Comparison of ENCODE assay signal across 25 mouse cellular contexts in the genomic region with DNA sequence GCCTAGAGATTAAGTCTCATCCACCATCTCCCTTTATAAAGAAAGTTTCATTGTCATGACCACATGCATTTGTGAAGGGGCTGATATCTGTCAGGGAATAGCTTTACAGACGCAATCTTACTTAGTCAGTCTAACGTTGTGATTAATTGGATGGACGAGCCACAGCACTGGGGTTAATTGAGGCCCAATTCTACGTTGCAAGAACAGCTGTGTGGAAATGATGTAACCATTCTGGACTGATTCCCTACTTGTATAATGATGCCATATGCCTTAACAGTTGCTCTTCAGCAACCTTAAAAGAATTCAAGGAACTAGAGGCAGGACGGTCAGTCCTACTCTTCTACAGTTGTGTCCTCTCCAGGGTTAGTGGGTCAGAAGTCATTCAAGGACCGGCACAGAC.
DNase-seq lines count a peak whose midpoint lies in the region; ATAC-seq and TF ChIP-seq lines count a peak whose summit lies in the region.
"Had no signal": no experiment of that assay in that cellular context is flagged by ENCODE, and none has a peak within 500 bp of the region (broad histone marks: within the 10 kb centered on the region; RNA-seq: fewer than 3 reads in every experiment).

No protein-coding gene starts in this region.

- H3K36me3 ChIP-seq in heart, adult 2 months (ENCODE audit: control insufficient read depth, insufficient read depth, low read length), result no peaks in the 10 kb centered on the region
- H3K36me3 ChIP-seq: embryonic facial prominence, embryonic 13.5 days; heart, embryonic 13.5 days; liver, embryonic 12.5 days; midbrain, embryonic 12.5 days; neural tube, embryonic 13.5 days; stomach, embryonic 15.5 days had no signal

- H3K9ac ChIP-seq in heart, adult 2 months (ENCODE audit: low read depth, low read length), result no peak overlapping the region
- H3K9ac ChIP-seq: embryonic facial prominence, embryonic 13.5 days; heart, embryonic 13.5 days; liver, embryonic 12.5 days; liver, postnatal 0 days; midbrain, embryonic 12.5 days; neural tube, embryonic 13.5 days; stomach, embryonic 15.5 days had no signal

- peak; percentile 39 for DNase-seq in heart, adult 8-10 months (ENCODE audit: low spot score)
- no peak for DNase-seq in heart, adult 2 months
- peak; percentile 27 for DNase-seq in lung, postnatal 36 days
- no peak for DNase-seq in lung, postnatal 14 days
- peak; percentile 69 for DNase-seq in brain, embryonic 14.5 days (ENCODE audit: low read depth)
- DNase-seq: adrenal gland, postnatal 10 days; B cell, adult 2 months; cerebellum, adult 11-12 months; cerebellum, adult 9-11 months; gastrocnemius, adult 2 months; kidney, adult 2 months; kidney, postnatal 4 days; left cerebral cortex, postnatal 4 days; liver, postnatal 0 days; right cerebral cortex, postnatal 14 days had no signal

- H3K27ac ChIP-seq in heart, adult 2 months, result no peak overlapping the region
- H3K27ac ChIP-seq: embryonic facial prominence, embryonic 13.5 days; gastrocnemius, adult 2 months; heart, embryonic 13.5 days; liver, embryonic 12.5 days; midbrain, embryonic 12.5 days; neural tube, embryonic 13.5 days; stomach, embryonic 15.5 days had no signal

- ATAC-seq in activated CD4-positive, CD25-positive, alpha-beta regulatory T cell, adult 4 months, result no peak
- ATAC-seq: hindbrain, embryonic 16.5 days; liver, embryonic 12.5 days; liver, postnatal 0 days had no signal

- WGBS in heart, adult 2 months, result 61% methylated on average over 6 of the region's 6 CpGs

- no peak for TF ChIP-seq CTCF in heart, adult 2 months (IDR thresholded peaks at IDR 0.05)
- TF ChIP-seq CTCF in brain, embryonic 14.5 days (IDR thresholded peaks at IDR 0.05; ENCODE audit: borderline replicate concordance, extremely low read depth, insufficient read depth, insufficient read length), result no peak

- TF ChIP-seq EP300 in heart, adult 2 months (IDR thresholded peaks at IDR 0.05; ENCODE audit: insufficient read depth, low read depth, low read length), result no peak

- peaks cover 1% of the 10 kb centered on the region; the same call in 1 of the 2 replicates for H3K4me1 ChIP-seq in heart, adult 2 months (ENCODE audit: control insufficient read depth, insufficient read depth, low read length)
- H3K4me1 ChIP-seq: embryonic facial prominence, embryonic 13.5 days; heart, embryonic 13.5 days; liver, embryonic 12.5 days; megakaryocyte, embryonic 14.5 days; stomach, embryonic 15.5 days had no signal

- H3K4me3 ChIP-seq in heart, adult 2 months, result no peak overlapping the region
- H3K4me3 ChIP-seq: embryonic facial prominence, embryonic 13.5 days; gastrocnemius, adult 2 months; heart, embryonic 13.5 days; liver, embryonic 12.5 days; megakaryocyte, embryonic 14.5 days; midbrain, embryonic 12.5 days; neural tube, embryonic 13.5 days; stomach, embryonic 15.5 days had no signal

- TF ChIP-seq POLR2A in heart, adult 2 months (IDR thresholded peaks at IDR 0.05; ENCODE audit: insufficient read depth, low read depth, low read length), result no peak
- TF ChIP-seq POLR2A in brain, embryonic 14.5 days (IDR thresholded peaks at IDR 0.05; ENCODE audit: borderline replicate concordance, extremely low read depth, insufficient read depth, insufficient read length, poor library complexity, severe bottlenecking), result no peak

- intact Hi-C loops in heart, adult 2 months (cut with DNase I), result no loop called here

- no peaks in the 10 kb centered on the region for H3K27me3 ChIP-seq in heart, adult 2 months (ENCODE audit: control insufficient read depth, insufficient read depth, low read length)
- H3K27me3 ChIP-seq: CH12.LX; embryonic facial prominence, embryonic 13.5 days; heart, embryonic 13.5 days; liver, embryonic 12.5 days; megakaryocyte, embryonic 14.5 days; midbrain, embryonic 12.5 days; neural tube, embryonic 13.5 days; stomach, embryonic 15.5 days had no signal

- H3K79me2 ChIP-seq in heart, adult 2 months (replicated peaks; ENCODE audit: control insufficient read depth, insufficient read depth, low read length), result no peaks in the 10 kb centered on the region

Comparison
In these comparisons a context has a peak if more than half of its experiments do, and no peak if none do; other contexts are left out.
1. DNase-seq: peak in heart, adult 8-10 months (single experiment), lung, postnatal 36 days (single experiment) and brain, embryonic 14.5 days (single experiment); none in heart, adult 2 months (0 of 2) and lung, postnatal 14 days (single experiment).